In the genomic region with DNA sequence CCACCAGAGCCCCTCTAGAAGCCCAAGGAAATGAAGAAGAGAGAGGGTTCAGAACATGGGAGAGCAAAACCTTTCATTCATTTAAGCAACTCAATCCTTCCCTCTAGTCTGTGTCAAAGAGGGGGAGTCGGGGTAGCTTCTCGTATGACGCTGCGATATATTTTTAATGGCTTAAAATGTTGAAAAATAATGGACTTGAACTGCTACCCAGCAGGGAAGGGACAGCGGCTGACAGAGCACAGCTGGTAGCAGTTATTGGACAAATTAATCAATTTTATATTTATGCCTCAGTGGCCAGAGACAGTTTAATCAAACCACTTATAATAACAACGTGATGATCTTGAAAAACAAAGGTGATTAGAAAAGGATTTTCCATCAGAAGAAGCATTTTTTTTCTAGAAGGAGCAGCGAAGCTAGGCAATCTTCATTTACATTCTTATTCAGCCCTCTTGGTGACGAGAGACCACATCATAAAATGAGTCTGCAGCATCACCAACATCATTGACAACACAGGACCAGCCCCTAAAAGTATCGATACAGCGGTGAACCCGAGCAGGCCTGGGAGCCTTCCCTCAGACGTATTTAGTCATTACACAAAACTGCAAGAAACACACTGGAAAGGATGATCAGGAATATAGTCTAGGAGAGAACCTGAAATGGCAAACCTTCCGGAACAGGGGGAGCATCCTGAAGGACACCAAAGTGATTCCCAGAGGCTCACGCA, we compare ENCODE assay signal across 25 mouse cellular contexts.
DNase-seq lines count a peak whose midpoint lies in the region; ATAC-seq and TF ChIP-seq lines count a peak whose summit lies in the region.
"Had no signal": no experiment of that assay in that cellular context is flagged by ENCODE, and none has a peak within 500 bp of the region (broad histone marks: within the 10 kb centered on the region; RNA-seq: fewer than 3 reads in every experiment).

No protein-coding gene starts in this region.

- DNase-seq in left cerebral cortex, adult 2 months (ENCODE audit: extremely low spot score in 1 of 2, low spot score in 2 of 2) = peak in 1 of 2 experiments; percentile 11
- DNase-seq in left cerebral cortex, adult 11 months (ENCODE audit: low spot score) = no peak
- no peak for DNase-seq in hindbrain, embryonic 14.5 days (ENCODE audit: low spot score)
- no peak for DNase-seq in testis, postnatal 14 days (ENCODE audit: low spot score)
- DNase-seq: adrenal gland, postnatal 14 days; cerebellum, adult 11 months; cerebellum, postnatal 14 days; heart, postnatal 14 days; kidney, postnatal 36 days; layer of hippocampus, adult 9-11 months; liver, embryonic 13.5 days; lung, embryonic 14.5 days; lung, postnatal 4 days; right cerebral cortex, postnatal 14 days; spleen, adult 18-20 months; thymus, postnatal 36 days had no signal

- H3K4me2 ChIP-seq in hindbrain, embryonic 12.5 days (replicated peaks) = no peak overlapping the region
- no peak overlapping the region for H3K4me2 ChIP-seq in hindbrain, embryonic 16.5 days (ENCODE audit: low read length)
- H3K4me2 ChIP-seq in hindbrain, embryonic 14.5 days (replicated peaks) = 0 out of 2 replicates have a peak overlapping the region, but pooled peaks have one; percentile 11
- H3K4me2 ChIP-seq in neural tube, embryonic 14.5 days (ENCODE audit: low read depth, low read length) = no peak overlapping the region
- H3K4me2 ChIP-seq: embryonic facial prominence, embryonic 15.5 days; heart, embryonic 12.5 days; limb, embryonic 13.5 days; liver, embryonic 13.5 days; lung, embryonic 14.5 days had no signal

- WGBS in hindbrain, embryonic 12.5 days = 66% methylated on average over 14 of the region's 14 CpGs
- WGBS in hindbrain, embryonic 16.5 days = 50% methylated on average over 14 of the region's 14 CpGs
- 45% methylated on average over 14 of the region's 14 CpGs for WGBS in hindbrain, embryonic 14.5 days
- 35% methylated on average over 14 of the region's 14 CpGs for WGBS in neural tube, embryonic 14.5 days

- H3K27ac ChIP-seq in hindbrain, embryonic 12.5 days = peak overlapping the region; percentile 30; the same call in 1 of the 2 replicates
- H3K27ac ChIP-seq in hindbrain, embryonic 16.5 days (ENCODE audit: low read depth, low read length) = no peak overlapping the region
- peak overlapping the region; percentile 58 for H3K27ac ChIP-seq in left cerebral cortex, adult 2 months
- H3K27ac ChIP-seq in hindbrain, embryonic 14.5 days = peak overlapping the region; percentile 59; the same call in 1 of the 2 replicates
- H3K27ac ChIP-seq in neural tube, embryonic 14.5 days (ENCODE audit: low read depth, low read length) = no peak overlapping the region
- H3K27ac ChIP-seq: embryonic facial prominence, embryonic 15.5 days; forebrain, embryonic 10.5 days; limb, embryonic 13.5 days; liver, embryonic 13.5 days had no signal

- no peak overlapping the region for H3K4me3 ChIP-seq in hindbrain, embryonic 12.5 days
- no peak overlapping the region for H3K4me3 ChIP-seq in hindbrain, embryonic 16.5 days (ENCODE audit: low read length)
- H3K4me3 ChIP-seq in left cerebral cortex, adult 2 months = no peak overlapping the region
- no peak overlapping the region for H3K4me3 ChIP-seq in hindbrain, embryonic 14.5 days (replicated peaks; ENCODE audit: low read length)
- H3K4me3 ChIP-seq in neural tube, embryonic 14.5 days (ENCODE audit: low read depth, low read length) = no peak overlapping the region
- H3K4me3 ChIP-seq: embryonic facial prominence, embryonic 15.5 days; forebrain, embryonic 10.5 days; heart, embryonic 12.5 days; limb, embryonic 13.5 days; liver, embryonic 13.5 days had no signal

- no peaks in the 10 kb centered on the region for H3K9me3 ChIP-seq in hindbrain, embryonic 12.5 days (replicated peaks)
- no peaks in the 10 kb centered on the region for H3K9me3 ChIP-seq in hindbrain, embryonic 16.5 days (ENCODE audit: control insufficient read depth, low read length)
- no peaks in the 10 kb centered on the region for H3K9me3 ChIP-seq in hindbrain, embryonic 14.5 days (ENCODE audit: control insufficient read depth, low read length)
- no peaks in the 10 kb centered on the region for H3K9me3 ChIP-seq in neural tube, embryonic 14.5 days (ENCODE audit: control insufficient read depth, low read length)
- H3K9me3 ChIP-seq: embryonic facial prominence, embryonic 15.5 days; forebrain, embryonic 10.5 days; heart, embryonic 12.5 days; limb, embryonic 13.5 days; liver, embryonic 13.5 days had no signal

- no peaks in the 10 kb centered on the region for H3K36me3 ChIP-seq in hindbrain, embryonic 12.5 days
- H3K36me3 ChIP-seq in hindbrain, embryonic 16.5 days (ENCODE audit: control insufficient read depth, insufficient read depth, low read length) = no peaks in the 10 kb centered on the region
- H3K36me3 ChIP-seq in hindbrain, embryonic 14.5 days (replicated peaks; ENCODE audit: control insufficient read depth, insufficient read depth) = no peaks in the 10 kb centered on the region
- no peaks in the 10 kb centered on the region for H3K36me3 ChIP-seq in neural tube, embryonic 14.5 days (ENCODE audit: control insufficient read depth, insufficient read depth, low read length)
- H3K36me3 ChIP-seq: embryonic facial prominence, embryonic 15.5 days; forebrain, embryonic 10.5 days; heart, embryonic 12.5 days; limb, embryonic 13.5 days; liver, embryonic 13.5 days had no signal

- H3K27me3 ChIP-seq in hindbrain, embryonic 12.5 days = no peaks in the 10 kb centered on the region
- H3K27me3 ChIP-seq in hindbrain, embryonic 16.5 days (replicated peaks; ENCODE audit: control insufficient read depth, insufficient read depth, low read length) = no peaks in the 10 kb centered on the region
- no peaks in the 10 kb centered on the region for H3K27me3 ChIP-seq in hindbrain, embryonic 14.5 days (ENCODE audit: control insufficient read depth, insufficient read depth, low read length)
- no peaks in the 10 kb centered on the region for H3K27me3 ChIP-seq in neural tube, embryonic 14.5 days (ENCODE audit: control insufficient read depth, insufficient read depth, low read length)
- H3K27me3 ChIP-seq: CH12.LX; embryonic facial prominence, embryonic 15.5 days; heart, embryonic 12.5 days; limb, embryonic 13.5 days; liver, embryonic 13.5 days had no signal

- H3K4me1 ChIP-seq in hindbrain, embryonic 12.5 days = 0 out of 2 replicates have a peak, but pooled peaks cover 5% of the 10 kb centered on the region
- peaks cover 3% of the 10 kb centered on the region; the same call in 1 of the 2 replicates for H3K4me1 ChIP-seq in hindbrain, embryonic 16.5 days (ENCODE audit: control insufficient read depth, insufficient read depth, low read depth, low read length)
- peaks cover 10% of the 10 kb centered on the region for H3K4me1 ChIP-seq in hindbrain, embryonic 14.5 days (replicated peaks; ENCODE audit: control insufficient read depth, insufficient read depth, low read length)
- H3K4me1 ChIP-seq in neural tube, embryonic 14.5 days (ENCODE audit: control insufficient read depth, insufficient read depth, low read length) = 0 out of 2 replicates have a peak, but pooled peaks cover 4% of the 10 kb centered on the region
- H3K4me1 ChIP-seq: heart, embryonic 12.5 days; limb, embryonic 13.5 days; liver, embryonic 13.5 days had no signal

- TF ChIP-seq CTCF in left cerebral cortex, adult 2 months (IDR thresholded peaks at IDR 0.05) = no peak

- intact Hi-C loops in left cerebral cortex, adult 2 months (cut with DNase I) = no loop called here

- peak; percentile 61 for ATAC-seq in hindbrain, embryonic 12.5 days (ENCODE audit: low FRiP score)
- no peak for ATAC-seq in hindbrain, embryonic 16.5 days
- ATAC-seq in hindbrain, embryonic 14.5 days (ENCODE audit: low FRiP score) = peak; percentile 35; the same call in 1 of the 2 replicates
- peak; percentile 45; the same call in 1 of the 2 replicates for ATAC-seq in neural tube, embryonic 14.5 days (ENCODE audit: low read depth)
- ATAC-seq: inflammation-experienced regulatory T-cells, adult 6 months had no signal

- no peak overlapping the region for H3K9ac ChIP-seq in hindbrain, embryonic 12.5 days
- no peak overlapping the region for H3K9ac ChIP-seq in hindbrain, embryonic 16.5 days (ENCODE audit: low read depth, low read length)
- no peak overlapping the region for H3K9ac ChIP-seq in hindbrain, embryonic 14.5 days
- no peak overlapping the region for H3K9ac ChIP-seq in neural tube, embryonic 14.5 days (replicated peaks; ENCODE audit: low read depth, low read length)
- H3K9ac ChIP-seq: embryonic facial prominence, embryonic 15.5 days; heart, embryonic 12.5 days; limb, embryonic 13.5 days; liver, embryonic 13.5 days; lung, embryonic 14.5 days had no signal

Comparison
In these comparisons a context has a peak if more than half of its experiments do, and no peak if none do; other contexts are left out.
1. H3K27ac ChIP-seq: peak in hindbrain, embryonic 12.5 days (single experiment), left cerebral cortex, adult 2 months (single experiment) and hindbrain, embryonic 14.5 days (single experiment); none in hindbrain, embryonic 16.5 days (single experiment) and neural tube, embryonic 14.5 days (single experiment).